Mouse (Mus musculus) limb, embryonic 12.5 days (tissue): ENCODE results near the gene Frs2. TPM values are rescaled to one million over a fixed set of nuclear protein-coding genes. Genes with fewer than 3 reads are reported as not detected.
A peak's percentile ranks its signal among the peaks of the same experiment; 100 is the strongest.
"Not testable (repeated sequence)": the region's sequence is repeated elsewhere in the genome, so short reads cannot be mapped to it uniquely, and the experiment has no call there.

Experiments
- ATAC-seq: fragments of 200-750 bp; cut with Nextera tagmentation; 2 replicates; pipeline ENCODE4 v1.8.0; 2017; ENCODE audit warnings: low read depth, moderate TSS enrichment; ENCODE audit not compliant: insufficient number of reproducible peaks, insufficient read depth, low FRiP score, low TSS enrichment
- H3K27ac ChIP-seq: fragments of 300-500 bp; sonication (generic); 2 replicates; pipeline ENCODE4 v1.5.1; 2016; ENCODE audit warnings: mild to moderate bottlenecking, moderate library complexity
- H3K27me3 ChIP-seq: fragments of 300-500 bp; sonication (generic); 2 replicates; pipeline ENCODE4 v1.6.1; 2016; ENCODE audit warnings: mild to moderate bottlenecking, moderate library complexity
- H3K36me3 ChIP-seq: fragments of 300-500 bp; sonication (generic); 2 replicates; pipeline ENCODE4 v1.6.1; 2016; ENCODE audit warnings: mild to moderate bottlenecking, moderate library complexity
- H3K4me1 ChIP-seq: fragments of 300-500 bp; sonication (generic); replicated peaks from 2 replicates; pipeline ENCODE4 v1.6.1; 2016
- H3K4me2 ChIP-seq: fragments of 300-500 bp; sonication (generic); 2 replicates; pipeline ENCODE4 v1.6.1; 2016; ENCODE audit warnings: mild to moderate bottlenecking, moderate library complexity
- H3K4me3 ChIP-seq: fragments of 300-500 bp; sonication (generic); replicated peaks from 2 replicates; pipeline ENCODE4 v1.5.1; 2016; ENCODE audit warnings: mild to moderate bottlenecking
- H3K9ac ChIP-seq: fragments of 300-500 bp; sonication (generic); replicated peaks from 2 replicates; pipeline ENCODE4 v1.6.1; 2016; ENCODE audit warnings: mild to moderate bottlenecking, moderate library complexity
- H3K9me3 ChIP-seq: fragments of 300-500 bp; sonication (generic); 2 replicates; pipeline ENCODE4 v1.6.1; 2016; ENCODE audit warnings: mild to moderate bottlenecking, moderate library complexity
- WGBS: fragments of 180-500 bp; shearing (Covaris S2); methylation state at CpG from one replicate; pipeline ENCODE4 v1.1.7; 2016; 5-methylcytosine and 5-hydroxymethylcytosine counted together
- polyA plus RNA-seq: library from polyadenylated mRNA; unstranded; fragments of >200 nt; fragmentation: Nextera tagmentation; extraction: Ambion mirVana; gene quantifications from 2 replicates; pipeline ENCODE4 v1.2.1, GENCODE M21; 2016

Frs2 gene
- polyA plus RNA-seq, 1 experiment from 2014 or later: 21.2 TPM

GRCm38 (mm10) chr10:117040355-117040754 is 108.0 kb downstream of the Frs2 start:
- Histone ChIP-seq H3K27me3 (no peaks in the 10 kb centered on the region), H3K27ac (no peak overlapping the region), H3K9ac (no peak overlapping the region), H3K4me3 (no peak overlapping the region), H3K9me3 (no peaks in the 10 kb centered on the region), H3K4me1 (peaks cover 13% of the 10 kb centered on the region), H3K36me3 (no peaks in the 10 kb centered on the region), H3K4me2 (no peak overlapping the region)
- ATAC-seq: no peak
- WGBS: 72% methylated on average over 6 of the region's 6 CpGs

- WGBS: 22% methylated on average over 8 of the region's 8 CpGs
- Histone ChIP-seq H3K4me3 (no peak overlapping the region), H3K4me1 (peaks cover 12% of the 10 kb centered on the region), H3K36me3 (no peaks in the 10 kb centered on the region), H3K9ac (no peak overlapping the region), H3K4me2 (no peak overlapping the region), H3K27me3 (no peaks in the 10 kb centered on the region), H3K27ac (no peak overlapping the region), H3K9me3 (no peaks in the 10 kb centered on the region)
- peak; percentile 44; the same call in 1 of the 2 replicates for ATAC-seq
Measured at GRCm38 (mm10) chr10:117033785-117034184, 114.5 kb downstream of the Frs2 start.

- Histone ChIP-seq H3K27me3 (0 out of 2 replicates have a peak, but pooled peaks cover 5% of the 10 kb centered on the region), H3K36me3 (no peaks in the 10 kb centered on the region), H3K4me3 (no peak overlapping the region), H3K27ac (no peak overlapping the region), H3K4me1 (peaks cover 12% of the 10 kb centered on the region), H3K9me3 (no peaks in the 10 kb centered on the region), H3K9ac (no peak overlapping the region), H3K4me2 (no peak overlapping the region)
- 82% methylated on average over 3 of the region's 3 CpGs for WGBS
- no peak for ATAC-seq
Measured at GRCm38 (mm10) chr10:117031160-117031559, 117.2 kb downstream of the Frs2 start.

- H3K4me2 ChIP-seq: no peak overlapping the region
- peaks cover 29% of the 10 kb centered on the region for H3K27me3 ChIP-seq
- peaks cover 28% of the 10 kb centered on the region for H3K4me1 ChIP-seq
- WGBS: 75% methylated on average over 8 of the region's 8 CpGs
- no peaks in the 10 kb centered on the region for H3K9me3 ChIP-seq
- no peak overlapping the region for H3K27ac ChIP-seq
- H3K9ac ChIP-seq: no peak overlapping the region
- H3K4me3 ChIP-seq: no peak overlapping the region
- no peak for ATAC-seq
- no peaks in the 10 kb centered on the region for H3K36me3 ChIP-seq
Measured at GRCm38 (mm10) chr10:117026176-117026575, 122.2 kb downstream of the Frs2 start.

GRCm38 (mm10) chr10:117025776-117026175 is 122.6 kb downstream of the Frs2 start:
- H3K9ac ChIP-seq, H3K36me3 ChIP-seq, H3K4me2 ChIP-seq, ATAC-seq, H3K9me3 ChIP-seq, H3K27ac ChIP-seq, H3K4me3 ChIP-seq: not testable (repeated sequence)
- Histone ChIP-seq H3K4me1 (peaks cover 32% of the 10 kb centered on the region), H3K27me3 (peaks cover 29% of the 10 kb centered on the region)

- 55% methylated on average over 16 of the region's 16 CpGs for WGBS
- H3K4me3 ChIP-seq: no peak overlapping the region
- no peak overlapping the region; the same call in 1 of the 2 replicates for H3K9ac ChIP-seq
- no peak overlapping the region for H3K27ac ChIP-seq
- H3K36me3 ChIP-seq: no peaks in the 10 kb centered on the region
- H3K4me1 ChIP-seq: peaks cover 36% of the 10 kb centered on the region
- H3K27me3 ChIP-seq: peaks cover 29% of the 10 kb centered on the region
- no peaks in the 10 kb centered on the region for H3K9me3 ChIP-seq
- H3K4me2 ChIP-seq: peak overlapping the region; percentile 35
- ATAC-seq: no peak
Measured at GRCm38 (mm10) chr10:117023693-117024092, 124.6 kb downstream of the Frs2 start.

GRCm38 (mm10) chr10:117021020-117021754 is 127.1 kb downstream of the Frs2 start:
- Histone ChIP-seq H3K27me3 (peaks cover 24% of the 10 kb centered on the region), H3K27ac (no peak overlapping the region), H3K9me3 (peaks cover 9% of the 10 kb centered on the region; the same call in 1 of the 2 replicates), H3K4me1 (peaks cover 42% of the 10 kb centered on the region), H3K4me2 (peak overlapping the region; percentile 30), H3K4me3 (no peak overlapping the region), H3K36me3 (no peaks in the 10 kb centered on the region), H3K9ac (no peak overlapping the region)
- 15% methylated on average over 21 of the region's 21 CpGs for WGBS
- peak; percentile 85 for ATAC-seq

Other genes with a start within 250 kb of the Frs2 start
- gene Rab3ip, start 197.8 kb downstream of the Frs2 start, polyA plus RNA-seq: 41.9 and 44.4 TPM in 2 replicates
- gene Gm10271, start 175.9 kb downstream of the Frs2 start, polyA plus RNA-seq: not detected in 2 replicates
- gene Best3, start 162.2 kb downstream of the Frs2 start, polyA plus RNA-seq: 0.35 and 0.48 TPM in 2 replicates
- 0.19 TPM in 2 replicates for gene Lrrc10, start 103.2 kb downstream of the Frs2 start, polyA plus RNA-seq
- 272 and 279 TPM in 2 replicates for gene Cct2, start 84.7 kb downstream of the Frs2 start, polyA plus RNA-seq
- 112 and 114 TPM in 2 replicates for gene Yeats4, start 76.0 kb upstream of the Frs2 start, polyA plus RNA-seq
- not detected in 2 replicates for gene 9530003J23Rik, start 90.2 kb upstream of the Frs2 start, polyA plus RNA-seq
- 10.6 TPM in 2 replicates for gene Lyz2, start 133.8 kb upstream of the Frs2 start, polyA plus RNA-seq
- not detected in 2 replicates for gene Lyz1, start 144.3 kb upstream of the Frs2 start, polyA plus RNA-seq
- 231 and 234 TPM in 2 replicates for gene Cpsf6, start 231.5 kb upstream of the Frs2 start, polyA plus RNA-seq